Mouse (Mus musculus) T-helper 1 cell (primary cell): Measurements from ENCODE around the gene Camta2.

ENCODE experiments used
- in situ Hi-C: fragments of 300-600 bp; cut with MboI, MseI; formaldehyde crosslinking; loops from one replicate; pipeline ENCODE4 v1.15.1; 2025; ENCODE audit warnings: high pct_unique_total_duplicates

The Camta2 gene

GRCm38 (mm10) chr11:70666687-70667086, 21.2 kb downstream of the Camta2 start:
- in situ Hi-C loops, result loop anchor here (5.0 kb wide), 1 partner anchor 49 kb away; the partner anchor contains the start of genes 4930544D05Rik and Chrne

GRCm38 (mm10) chr11:70664741-70665140, 23.2 kb downstream of the Camta2 start:
- in situ Hi-C loops, result loop anchor here (5.0 kb wide), 1 partner anchor 47 kb away; the partner anchor contains the start of genes 4930544D05Rik and Chrne

GRCm38 (mm10) chr11:70663957-70664356, 23.9 kb downstream of the Camta2 start:
- in situ Hi-C loops, result no loop called here

- in situ Hi-C loops, result no loop called here
Observed at GRCm38 (mm10) chr11:70663101-70663500, 24.8 kb downstream of the Camta2 start.

GRCm38 (mm10) chr11:70660571-70660970, 27.3 kb downstream of the Camta2 start:
- in situ Hi-C loops, result no loop called here

- in situ Hi-C loops, result no loop called here
Observed at GRCm38 (mm10) chr11:70658942-70659341, 29.0 kb downstream of the Camta2 start.

GRCm38 (mm10) chr11:70658521-70658920, 29.4 kb downstream of the Camta2 start:
- in situ Hi-C loops, result no loop called here

GRCm38 (mm10) chr11:70657991-70658390, 29.9 kb downstream of the Camta2 start:
- in situ Hi-C loops, result no loop called here

GRCm38 (mm10) chr11:70657573-70657972, 30.3 kb downstream of the Camta2 start:
- in situ Hi-C loops, result no loop called here

GRCm38 (mm10) chr11:70656964-70657363, 30.9 kb downstream of the Camta2 start, which contains the start of gene Eno3:
Gene Eno3 (plus strand): TSS chr11:70657202.
- in situ Hi-C loops, result no loop called here

GRCm38 (mm10) chr11:70656456-70656927, 31.4 kb downstream of the Camta2 start:
- in situ Hi-C loops, result no loop called here

GRCm38 (mm10) chr11:70655571-70656455, 32.1 kb downstream of the Camta2 start:
- in situ Hi-C loops, result no loop called here

- in situ Hi-C loops, result no loop called here
Observed at GRCm38 (mm10) chr11:70654923-70655570, 32.9 kb downstream of the Camta2 start.

- in situ Hi-C loops, result no loop called here
Observed at GRCm38 (mm10) chr11:70654198-70654922, 33.5 kb downstream of the Camta2 start, which contains the start of gene Pfn1. Gene Pfn1 (minus strand): TSS chr11:70654644.

- in situ Hi-C loops, result no loop called here
Observed at GRCm38 (mm10) chr11:70653345-70654197, 34.3 kb downstream of the Camta2 start.

- in situ Hi-C loops, result no loop called here
Observed at GRCm38 (mm10) chr11:70652884-70653344, 35.0 kb downstream of the Camta2 start.

GRCm38 (mm10) chr11:70652029-70652883, 35.6 kb downstream of the Camta2 start:
- in situ Hi-C loops, result no loop called here

GRCm38 (mm10) chr11:70651391-70651790, 36.5 kb downstream of the Camta2 start:
- in situ Hi-C loops, result no loop called here

GRCm38 (mm10) chr11:70650322-70651175, 37.4 kb downstream of the Camta2 start:
- in situ Hi-C loops, result no loop called here
